Mouse (Mus musculus) limb, embryonic 11.5 days (tissue): Measurements from ENCODE around the gene Map4k5. TPM values are rescaled to one million over a fixed set of nuclear protein-coding genes. Genes with fewer than 3 reads are reported as not detected.

Experiments used
- ATAC-seq: fragments of 200-750 bp; cut with Nextera tagmentation; 2 replicates; pipeline ENCODE4 v1.8.0; 2017; ENCODE audit warnings: low read depth; ENCODE audit not compliant: insufficient number of reproducible peaks, low FRiP score, low TSS enrichment
- DNase-seq: peaks from one replicate; pipeline ENCODE4 v3.0.0-alpha.2; 2015; ENCODE audit warnings: low spot score
- H3K27ac ChIP-seq: fragments of 300-500 bp; sonication (generic); replicated peaks from 2 replicates; pipeline ENCODE4 v1.5.1; 2014; ENCODE audit warnings: low read depth, mild to moderate bottlenecking, low read length
- H3K27me3 ChIP-seq: fragments of 300-500 bp; sonication (generic); 2 replicates; pipeline ENCODE4 v1.6.1; 2014; ENCODE audit warnings: mild to moderate bottlenecking, low read length, mixed read lengths; ENCODE audit not compliant: control insufficient read depth, insufficient read depth
- H3K36me3 ChIP-seq: fragments of 300-500 bp; sonication (generic); 2 replicates; pipeline ENCODE4 v1.6.1; 2014; ENCODE audit warnings: mild to moderate bottlenecking, low read length, moderate library complexity, mixed read lengths; ENCODE audit not compliant: control insufficient read depth, insufficient read depth
- H3K4me1 ChIP-seq: fragments of 300-500 bp; sonication (generic); 2 replicates; pipeline ENCODE4 v1.6.1; 2014; ENCODE audit warnings: low read length, mixed read lengths; ENCODE audit not compliant: control insufficient read depth, insufficient read depth
- H3K4me2 ChIP-seq: fragments of 300-500 bp; sonication (generic); 2 replicates; pipeline ENCODE4 v1.6.1; 2014; ENCODE audit warnings: low read depth, mild to moderate bottlenecking, moderate library complexity; ENCODE audit not compliant: severe bottlenecking
- H3K4me3 ChIP-seq: fragments of 300-500 bp; sonication (generic); 2 replicates; pipeline ENCODE4 v1.5.1; 2014; ENCODE audit warnings: low read depth, low read length
- H3K9ac ChIP-seq: fragments of 300-500 bp; sonication (generic); 2 replicates; pipeline ENCODE4 v1.6.1; 2014; ENCODE audit warnings: mild to moderate bottlenecking, low read length
- H3K9me3 ChIP-seq: fragments of 300-500 bp; sonication (generic); 2 replicates; pipeline ENCODE4 v1.6.1; 2016; ENCODE audit warnings: low read length; ENCODE audit not compliant: control insufficient read depth
- WGBS: fragments of 180-500 bp; shearing (Covaris S2); extraction: QIAGEN DNeasy Blood & Tissue Kit; methylation state at CpG from one replicate; pipeline ENCODE4 v1.1.7; 2014; 5-methylcytosine and 5-hydroxymethylcytosine counted together
- polyA plus RNA-seq: library from polyadenylated mRNA; unstranded; fragments of >200 nt; fragmentation: Nextera tagmentation; extraction: Ambion mirVana; gene quantifications from 2 replicates; pipeline ENCODE4 v1.2.1, GENCODE M21; 2014

Gene Map4k5
- polyA plus RNA-seq, 1 experiment from 2014 or later = 43.0 TPM

- ATAC-seq (no peak), DNase-seq (no peak)
- no peak overlapping the region for H3K4me3 ChIP-seq
- 89% methylated on average over 10 of the region's 10 CpGs for WGBS
- no peaks in the 10 kb centered on the region for H3K9me3 ChIP-seq
- H3K4me2 ChIP-seq = no peak overlapping the region
- H3K27me3 ChIP-seq = no peaks in the 10 kb centered on the region
- 0 out of 2 replicates have a peak, but pooled peaks cover 3% of the 10 kb centered on the region for H3K4me1 ChIP-seq
- H3K36me3 ChIP-seq = no peaks in the 10 kb centered on the region
- H3K27ac ChIP-seq = no peak overlapping the region
- H3K9ac ChIP-seq = no peak overlapping the region
Measured at GRCm38 (mm10) chr12:69766185-69766904, 126.7 kb downstream of the Map4k5 start.

GRCm38 (mm10) chr12:69765543-69765942 lies 127.5 kb downstream of the Map4k5 start:
- Histone ChIP-seq H3K4me3 (no peak overlapping the region), H3K9ac (no peak overlapping the region), H3K27ac (no peak overlapping the region), H3K4me1 (0 out of 2 replicates have a peak, but pooled peaks cover 3% of the 10 kb centered on the region), H3K36me3 (no peaks in the 10 kb centered on the region), H3K9me3 (no peaks in the 10 kb centered on the region), H3K27me3 (no peaks in the 10 kb centered on the region), H3K4me2 (no peak overlapping the region)
- 86% methylated on average over 9 of the region's 9 CpGs for WGBS
- no peak for DNase-seq
- ATAC-seq = no peak

- Histone ChIP-seq H3K4me2 (no peak overlapping the region), H3K27ac (no peak overlapping the region), H3K4me1 (peaks cover 7% of the 10 kb centered on the region), H3K27me3 (no peaks in the 10 kb centered on the region), H3K36me3 (no peaks in the 10 kb centered on the region), H3K4me3 (no peak overlapping the region), H3K9ac (no peak overlapping the region), H3K9me3 (no peaks in the 10 kb centered on the region)
- ATAC-seq (no peak), DNase-seq (no peak)
- WGBS = 67% methylated on average over 2 of the region's 2 CpGs
Measured at GRCm38 (mm10) chr12:69761603-69762002, 131.4 kb downstream of the Map4k5 start.

GRCm38 (mm10) chr12:69760743-69761406 lies 132.1 kb downstream of the Map4k5 start:
- no peak for ATAC-seq
- WGBS = 89% methylated on average over 20 of the region's 20 CpGs
- Histone ChIP-seq H3K4me1 (peaks cover 7% of the 10 kb centered on the region), H3K4me3 (no peak overlapping the region), H3K4me2 (no peak overlapping the region), H3K36me3 (no peaks in the 10 kb centered on the region), H3K27ac (no peak overlapping the region), H3K27me3 (no peaks in the 10 kb centered on the region), H3K9ac (no peak overlapping the region), H3K9me3 (no peaks in the 10 kb centered on the region)
- no peak for DNase-seq

GRCm38 (mm10) chr12:69760014-69760413 lies 133.0 kb downstream of the Map4k5 start:
- Histone ChIP-seq H3K27me3 (no peaks in the 10 kb centered on the region), H3K9ac (no peak overlapping the region), H3K36me3 (no peaks in the 10 kb centered on the region), H3K4me2 (no peak overlapping the region), H3K4me3 (no peak overlapping the region), H3K4me1 (peaks cover 7% of the 10 kb centered on the region), H3K9me3 (no peaks in the 10 kb centered on the region), H3K27ac (no peak overlapping the region)
- 28% methylated on average over 6 of the region's 6 CpGs for WGBS
- DNase-seq (peak; percentile 23), ATAC-seq (no peak)

GRCm38 (mm10) chr12:69759267-69759885 lies 133.6 kb downstream of the Map4k5 start:
- H3K9ac ChIP-seq = no peak overlapping the region

GRCm38 (mm10) chr12:69758221-69759185 lies 134.5 kb downstream of the Map4k5 start:
- Histone ChIP-seq H3K9ac (no peak overlapping the region), H3K27ac (no peak overlapping the region), H3K4me2 (peak overlapping the region; percentile 33), H3K27me3 (no peaks in the 10 kb centered on the region), H3K4me3 (no peak overlapping the region), H3K36me3 (no peaks in the 10 kb centered on the region), H3K4me1 (peaks cover 7% of the 10 kb centered on the region), H3K9me3 (no peaks in the 10 kb centered on the region)
- no peak for ATAC-seq
- DNase-seq = peak; percentile 49
- 7% methylated on average over 22 of the region's 22 CpGs for WGBS

More at GRCm38 (mm10) chr12:69759267-69759885, 133.6 kb downstream of the Map4k5 start:
- Histone ChIP-seq H3K27me3 (no peaks in the 10 kb centered on the region), H3K36me3 (no peaks in the 10 kb centered on the region), H3K4me1 (peaks cover 7% of the 10 kb centered on the region), H3K4me2 (peak overlapping the region; percentile 15; the same call in 1 of the 2 replicates), H3K4me3 (no peak overlapping the region), H3K27ac (no peak overlapping the region), H3K9me3 (no peaks in the 10 kb centered on the region)
- ATAC-seq (no peak), DNase-seq (no peak)
- WGBS = 16% methylated on average over 7 of the region's 7 CpGs
